Mouse (Mus musculus) mature B cell (primary cell): ENCODE measurements around the gene Mpz.
"Not testable (repeated sequence)": the region's sequence is repeated elsewhere in the genome, so short reads cannot be mapped to it uniquely, and the experiment has no call there.

Experiments used
- in situ Hi-C: fragments of 300-500 bp; cut with MboI; formaldehyde crosslinking; loops from 2 replicates; pipeline ENCODE4 v1.14.3; 2019

Gene Mpz

GRCm38 (mm10) chr1:171129251-171129650, 21.3 kb upstream of the Mpz start:
- in situ Hi-C loops: loop anchor here (5.0 kb wide), 1 partner anchor 83 kb away; the partner anchor contains the start of gene Nr1i3

- in situ Hi-C loops: no loop called here
Observed at GRCm38 (mm10) chr1:171130971-171131370, 19.5 kb upstream of the Mpz start.

GRCm38 (mm10) chr1:171135600-171135999, 14.9 kb upstream of the Mpz start:
- in situ Hi-C loops: no loop called here

- in situ Hi-C loops: not testable (repeated sequence)
Observed at GRCm38 (mm10) chr1:171137486-171138155, 12.9 kb upstream of the Mpz start.

GRCm38 (mm10) chr1:171142981-171143380, 7.5 kb upstream of the Mpz start:
- in situ Hi-C loops: not testable (repeated sequence)

GRCm38 (mm10) chr1:171150838-171151391, 404 bp downstream of the Mpz start:
- in situ Hi-C loops: no loop called here

- in situ Hi-C loops: no loop called here
Observed at GRCm38 (mm10) chr1:171151966-171152365, 1.5 kb downstream of the Mpz start.

- in situ Hi-C loops: no loop called here
Observed at GRCm38 (mm10) chr1:171156644-171157043, 6.1 kb downstream of the Mpz start.

- in situ Hi-C loops: no loop called here
Observed at GRCm38 (mm10) chr1:171157965-171158364, 7.5 kb downstream of the Mpz start.

- in situ Hi-C loops: no loop called here
Observed at GRCm38 (mm10) chr1:171159485-171159975, 9.0 kb downstream of the Mpz start.

GRCm38 (mm10) chr1:171162526-171162925, 12.0 kb downstream of the Mpz start:
- in situ Hi-C loops: no loop called here

- in situ Hi-C loops: no loop called here
Observed at GRCm38 (mm10) chr1:171164258-171164657, 13.7 kb downstream of the Mpz start.

- in situ Hi-C loops: no loop called here
Observed at GRCm38 (mm10) chr1:171165629-171166345, 15.3 kb downstream of the Mpz start.

GRCm38 (mm10) chr1:171168906-171169305, 18.4 kb downstream of the Mpz start:
- in situ Hi-C loops: no loop called here

- in situ Hi-C loops: no loop called here
Observed at GRCm38 (mm10) chr1:171169913-171170312, 19.4 kb downstream of the Mpz start.

GRCm38 (mm10) chr1:171171138-171171537, 20.6 kb downstream of the Mpz start:
- in situ Hi-C loops: no loop called here

GRCm38 (mm10) chr1:171172779-171173178, 22.3 kb downstream of the Mpz start:
- in situ Hi-C loops: no loop called here

- in situ Hi-C loops: no loop called here
Observed at GRCm38 (mm10) chr1:171179487-171180171, 29.1 kb downstream of the Mpz start.

GRCm38 (mm10) chr1:171183025-171183424, 32.5 kb downstream of the Mpz start:
- in situ Hi-C loops: no loop called here

GRCm38 (mm10) chr1:171183620-171184019, 33.1 kb downstream of the Mpz start:
- in situ Hi-C loops: no loop called here

GRCm38 (mm10) chr1:171184314-171184713, 33.8 kb downstream of the Mpz start:
- in situ Hi-C loops: no loop called here

- in situ Hi-C loops: no loop called here
Observed at GRCm38 (mm10) chr1:171185655-171186054, 35.1 kb downstream of the Mpz start.
